Mouse (Mus musculus): ENCODE measurements around the gene Blzf1.

- TF ChIP-seq POLR2A (IDR thresholded peaks at IDR 0.05; ENCODE audit: insufficient read length, low read depth) (no peak), E2F4 (IDR thresholded peaks at IDR 0.05; ENCODE audit: insufficient read depth) (no peak)
Measured at GRCm38 (mm10) chr1:164247971-164248370, 59.3 kb downstream of the Blzf1 start.
